Mouse (Mus musculus): ENCODE results near the gene Prdm11. TPM values are rescaled to one million over a fixed set of nuclear protein-coding genes. Genes with fewer than 3 reads are reported as not detected.

Prdm11 gene
- 10 to 100 TPM; 21.1 to 22.5 TPM for total RNA-seq (2021)
- long read RNA-seq, experiment 1, partial matches to known transcripts, result 2 of 5 reads
- long read RNA-seq, experiment 1, other reads (novel, unspliced or antisense), result 3 of 5 reads
- long read RNA-seq, experiment 2, partial matches to known transcripts, result 0 of 5 reads
- long read RNA-seq, experiment 2, other reads (novel, unspliced or antisense), result 4 of 5 reads

DNA sequence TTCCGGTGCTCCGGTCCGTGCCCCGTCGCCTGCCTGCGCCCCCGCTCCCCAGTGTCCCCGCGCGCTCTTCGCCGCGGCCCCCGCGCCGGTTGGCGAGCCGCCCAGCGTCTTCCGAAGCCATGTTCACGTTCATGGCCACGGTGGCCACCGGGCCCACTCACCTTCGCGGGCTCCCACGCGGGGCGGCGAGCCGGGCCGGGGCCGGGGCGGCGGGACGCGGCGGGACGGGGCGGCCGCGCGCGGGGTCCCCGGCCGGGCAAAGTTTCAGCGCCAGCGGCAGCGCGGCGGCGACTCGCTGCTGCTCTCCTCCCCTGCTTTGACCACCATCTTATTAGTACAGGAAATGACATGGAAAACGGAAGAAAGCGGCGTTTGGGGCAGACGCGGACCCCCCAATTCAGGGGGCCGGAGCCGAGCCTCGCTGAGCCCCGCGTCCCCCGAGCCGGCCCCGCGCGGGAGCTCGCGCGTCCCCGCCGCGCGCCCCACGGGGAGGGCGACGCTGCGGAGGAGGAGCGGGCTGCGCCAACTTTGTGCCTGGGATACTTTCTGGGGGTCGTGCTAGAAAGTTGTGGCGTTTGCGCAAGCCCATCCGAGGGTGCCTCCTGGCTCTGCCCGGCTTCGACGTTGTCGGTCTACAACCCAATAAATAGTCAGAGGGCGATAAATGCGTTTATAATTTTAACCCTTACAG lies at the start of gene Prdm11:
TSS of gene Prdm11 (minus strand) at position 350 of the 691 bp plus-strand sequence.
- DNase-seq (ENCODE audit: low spot score in 2 of 2), result no peak

DNA sequence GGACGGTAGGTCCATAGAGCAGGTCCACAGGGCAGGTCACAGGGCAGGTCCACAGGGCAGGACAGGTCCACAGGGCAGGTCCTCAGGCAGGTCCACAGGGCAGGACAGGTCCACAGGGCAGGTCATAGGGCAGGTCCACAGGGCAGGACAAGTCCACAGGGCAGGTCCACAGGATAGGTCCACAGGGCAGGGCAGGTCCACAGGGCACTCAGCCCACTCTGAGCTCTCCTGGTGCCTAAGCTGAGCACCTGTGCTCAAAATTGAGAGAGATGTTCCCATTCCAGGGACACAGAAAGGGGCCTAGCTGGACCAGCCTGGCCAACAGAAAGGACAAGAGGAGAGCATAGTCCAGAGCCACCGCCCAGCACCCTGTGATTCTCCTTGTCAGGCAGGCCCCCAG lies 46.4 kb upstream of the Prdm11 start:
- no peak for DNase-seq (ENCODE audit: low spot score in 2 of 2)

DNA sequence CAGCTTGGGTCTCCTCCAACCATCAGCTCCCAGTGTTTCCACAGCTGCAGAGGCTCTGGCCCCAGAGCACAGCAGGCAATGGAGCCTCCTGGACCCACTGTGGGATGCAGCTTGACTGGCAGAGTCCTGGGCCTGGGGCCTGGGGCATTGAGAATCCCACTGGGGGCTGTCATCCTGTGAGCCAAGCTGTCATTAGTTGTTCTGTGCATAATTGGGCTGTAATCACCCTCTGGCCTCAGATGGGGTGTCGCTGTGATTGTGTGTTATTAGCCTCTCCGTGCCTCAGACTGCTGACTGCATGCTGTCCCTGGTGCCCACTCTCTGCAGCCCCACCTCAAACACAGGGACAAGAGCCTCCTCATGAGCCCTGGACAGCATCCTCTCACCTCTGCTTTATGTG lies 45.7 kb upstream of the Prdm11 start:
- DNase-seq (ENCODE audit: low spot score in 2 of 2), result no peak

- DNase-seq (ENCODE audit: low spot score in 2 of 2), result no peak
Observed at GRCm38 (mm10) chr2:93089379-93090089, 43.6 kb upstream of the Prdm11 start.

- DNase-seq (ENCODE audit: low spot score in 2 of 2), result no peak
Observed at GRCm38 (mm10) chr2:93088006-93088405, 42.0 kb upstream of the Prdm11 start.

- DNase-seq (ENCODE audit: low spot score in 2 of 2), result peak; percentile 87 to 90
Observed at GRCm38 (mm10) chr2:93085291-93086027, 39.5 kb upstream of the Prdm11 start.

DNA sequence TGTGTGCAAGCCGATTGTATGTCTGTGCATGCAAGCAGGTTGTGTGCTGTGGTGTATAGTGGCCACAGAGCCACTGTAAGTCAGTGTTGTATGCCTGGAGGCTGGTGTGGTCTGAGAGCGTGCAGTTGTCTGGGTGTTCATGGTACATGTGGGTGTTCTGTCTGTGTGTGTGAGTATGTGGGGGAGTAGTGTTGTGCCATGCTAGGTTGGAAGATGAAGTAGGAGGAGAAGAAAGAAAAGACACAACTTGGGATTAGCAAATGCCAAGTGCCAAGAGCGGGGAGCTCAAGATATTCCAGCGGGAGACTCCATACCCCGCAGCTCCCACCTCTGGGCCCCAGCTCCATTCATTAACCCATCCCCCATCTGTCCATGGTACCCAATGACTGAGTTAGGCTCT lies 38.5 kb upstream of the Prdm11 start:
- DNase-seq (ENCODE audit: low spot score in 2 of 2), result peak; percentile 14 to 57

DNA sequence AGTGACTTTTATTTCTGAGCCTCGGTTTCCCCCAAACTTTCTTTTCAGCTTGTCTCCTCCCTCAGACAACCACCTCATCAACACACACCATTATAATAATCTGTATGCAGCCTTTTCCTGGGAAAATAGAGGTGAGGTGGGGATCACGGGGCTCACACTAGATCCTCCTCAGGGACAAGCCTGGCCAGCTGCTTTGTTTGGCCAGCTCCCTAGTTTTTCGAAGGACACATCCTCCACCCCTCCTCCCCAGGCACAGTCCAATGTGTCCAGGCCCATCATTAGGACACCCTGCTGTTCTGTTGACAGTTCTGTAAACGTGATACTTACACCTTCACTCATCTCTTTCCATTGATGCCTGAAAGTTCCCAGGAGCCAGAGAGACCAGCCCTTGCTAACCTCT lies 37.4 kb upstream of the Prdm11 start:
- DNase-seq (ENCODE audit: low spot score in 2 of 2), result no peak

DNA sequence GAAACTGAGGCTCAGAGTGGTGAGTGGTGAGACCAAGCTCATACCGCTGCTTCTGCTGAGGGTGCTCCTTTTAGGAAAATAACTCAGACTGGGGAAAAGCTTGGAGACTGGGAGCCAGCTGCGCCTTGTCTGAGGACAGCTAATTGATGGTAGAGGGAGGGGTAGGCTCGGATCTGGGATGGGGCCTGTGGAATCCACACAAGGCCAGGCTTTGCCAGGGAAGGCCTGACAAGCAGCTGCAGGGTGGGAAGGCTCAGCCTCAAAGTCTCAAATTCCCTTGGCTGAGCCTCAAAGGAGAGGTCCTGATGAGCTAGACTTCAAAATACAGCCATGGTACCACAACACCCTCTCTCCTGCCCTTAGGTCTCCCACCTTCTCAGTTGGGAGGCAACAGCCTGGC lies 36.9 kb upstream of the Prdm11 start:
- DNase-seq (ENCODE audit: low spot score in 2 of 2), result no peak

DNA sequence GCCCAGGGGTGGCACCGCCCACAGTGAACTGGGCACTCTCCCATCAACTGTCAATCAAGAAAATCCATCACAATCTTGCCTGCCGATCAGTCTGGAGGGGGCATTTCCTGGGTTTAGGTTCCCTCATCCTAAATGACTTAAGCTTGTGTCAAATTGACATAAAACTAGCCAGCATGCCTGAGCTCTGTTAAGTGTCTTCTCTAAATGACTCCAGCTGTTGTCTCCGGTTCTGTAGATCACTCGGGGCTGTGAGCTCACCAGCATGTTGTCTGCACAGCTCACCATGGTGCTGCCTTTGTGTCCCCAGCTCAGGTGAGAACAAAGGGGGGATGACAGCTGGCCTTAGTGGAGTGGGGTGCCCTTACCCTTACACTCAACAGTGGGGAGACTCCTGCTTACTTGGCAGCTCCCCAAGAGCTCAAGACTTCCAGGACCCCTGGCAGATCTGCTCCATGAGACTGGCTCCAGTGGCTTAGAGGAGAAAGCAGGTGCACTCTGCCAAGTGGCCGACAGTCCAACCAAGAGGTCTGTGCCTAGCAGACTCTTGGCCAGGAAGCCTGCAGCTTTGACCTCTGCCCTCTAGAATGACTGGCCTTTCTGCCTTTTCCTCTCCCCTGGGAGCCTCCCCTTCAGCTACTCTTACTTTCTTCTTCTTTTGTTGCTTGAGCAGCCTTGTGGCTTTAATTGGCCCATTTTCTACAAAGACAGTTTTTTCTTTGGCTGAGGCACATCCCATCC lies 35.1 kb upstream of the Prdm11 start:
- DNase-seq (ENCODE audit: low spot score in 2 of 2), result no peak

DNA sequence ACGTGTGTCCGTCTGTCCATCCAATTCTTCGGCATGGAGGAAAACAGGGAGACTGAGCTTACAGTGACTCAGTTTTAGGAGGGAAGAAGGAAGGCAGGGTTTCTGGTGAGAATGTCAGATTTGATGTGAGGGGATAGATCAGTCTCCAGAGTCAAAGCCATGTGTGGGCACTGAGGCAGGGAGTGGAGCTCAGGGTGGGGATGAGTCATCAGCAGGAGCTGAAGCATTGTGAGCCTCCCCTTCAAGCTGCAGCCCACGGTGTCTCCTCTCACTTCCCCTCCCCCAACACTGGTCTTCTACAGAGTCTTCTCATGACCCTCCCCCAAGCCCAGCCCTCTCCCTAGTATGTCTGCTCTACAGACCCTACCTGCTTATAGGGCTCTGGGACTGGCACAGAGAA lies 33.4 kb upstream of the Prdm11 start:
- DNase-seq (ENCODE audit: low spot score in 2 of 2), result peak; percentile 34 to 39

DNA sequence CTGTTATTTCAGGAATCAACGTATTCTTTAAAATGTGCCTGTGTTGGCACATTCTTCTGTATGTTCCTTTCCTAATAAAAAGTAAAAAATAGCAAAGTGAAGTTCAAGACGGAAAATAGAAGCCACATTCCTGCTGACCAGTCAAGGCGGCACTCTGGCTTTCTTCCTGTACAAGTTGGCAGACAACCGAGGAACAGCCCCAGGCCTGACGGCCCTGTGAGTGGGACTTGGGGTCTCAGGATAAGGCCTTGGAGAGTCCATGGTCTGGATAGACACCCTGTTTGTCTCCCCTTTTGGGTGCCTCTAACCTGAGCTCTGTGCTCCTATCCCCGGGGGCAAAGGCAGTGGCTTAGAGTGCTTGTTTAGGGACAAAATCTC lies 30.6 kb upstream of the Prdm11 start:
- DNase-seq (ENCODE audit: low spot score in 2 of 2), result no peak

DNA sequence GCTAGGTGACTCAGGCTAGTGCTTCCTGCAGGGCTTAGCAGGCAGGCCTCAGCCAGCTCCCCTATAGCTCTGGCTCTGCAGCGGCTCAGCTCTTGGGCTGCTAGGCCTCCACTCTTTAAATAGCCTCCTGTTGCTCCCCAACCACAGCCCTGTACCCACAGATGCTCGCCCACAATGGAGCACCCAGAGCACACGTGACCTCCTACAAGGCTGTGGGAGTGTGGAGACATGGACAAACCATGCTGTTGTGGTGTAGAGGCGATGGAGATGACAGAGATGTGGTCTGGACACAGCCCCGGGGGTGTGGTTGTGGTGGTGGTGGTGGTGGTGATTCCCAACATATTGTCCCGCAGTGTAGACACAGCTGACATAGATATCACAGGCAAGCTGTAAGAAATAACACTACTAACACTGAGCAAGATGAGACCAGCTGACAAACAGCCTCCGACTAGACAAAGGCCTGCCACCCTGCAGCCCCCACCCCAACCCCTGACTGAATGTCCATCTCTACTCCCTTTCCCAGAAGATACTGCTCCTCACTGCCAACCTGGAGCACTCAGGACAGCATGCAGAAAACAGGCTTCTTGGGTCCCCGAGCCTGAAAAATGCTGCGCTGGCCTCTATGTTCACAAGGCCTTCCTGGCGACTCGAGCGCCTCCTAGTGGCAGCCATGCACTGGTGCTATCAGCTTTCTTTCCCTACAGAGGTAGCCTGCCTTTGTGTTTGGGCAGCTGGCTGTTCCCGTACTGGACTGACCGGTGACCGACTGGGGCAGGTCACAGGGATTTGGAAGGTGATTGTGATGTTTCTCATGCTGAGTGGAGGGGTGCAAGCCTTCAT lies 30.0 kb upstream of the Prdm11 start:
- peak; percentile 68 for DNase-seq (ENCODE audit: low spot score in 2 of 2)

- peak; percentile 43 to 53 for DNase-seq (ENCODE audit: low spot score in 2 of 2)
Observed at GRCm38 (mm10) chr2:93071656-93072055, 25.7 kb upstream of the Prdm11 start.

DNA sequence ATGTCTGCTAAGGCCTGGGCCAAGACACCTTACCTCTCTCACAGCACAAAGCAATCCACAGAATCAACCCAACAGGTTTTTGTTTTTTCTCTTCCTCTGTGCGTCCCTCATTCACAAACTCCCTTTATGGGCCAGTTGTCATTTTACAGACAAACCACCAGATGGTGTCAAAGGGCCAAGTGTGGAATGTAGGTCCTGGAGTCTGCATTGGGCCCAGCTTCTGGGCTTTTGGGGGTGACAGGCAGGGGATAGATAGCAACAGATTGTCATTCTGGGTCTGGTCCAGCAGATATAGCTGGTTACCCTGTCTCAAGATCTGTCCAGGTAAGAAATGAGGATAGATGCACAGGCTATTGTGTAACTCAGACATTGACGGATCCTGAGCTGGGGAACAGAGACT lies 23.0 kb upstream of the Prdm11 start:
- DNase-seq (ENCODE audit: low spot score in 2 of 2), result peak in 1 of 2 experiments; percentile 19

DNA sequence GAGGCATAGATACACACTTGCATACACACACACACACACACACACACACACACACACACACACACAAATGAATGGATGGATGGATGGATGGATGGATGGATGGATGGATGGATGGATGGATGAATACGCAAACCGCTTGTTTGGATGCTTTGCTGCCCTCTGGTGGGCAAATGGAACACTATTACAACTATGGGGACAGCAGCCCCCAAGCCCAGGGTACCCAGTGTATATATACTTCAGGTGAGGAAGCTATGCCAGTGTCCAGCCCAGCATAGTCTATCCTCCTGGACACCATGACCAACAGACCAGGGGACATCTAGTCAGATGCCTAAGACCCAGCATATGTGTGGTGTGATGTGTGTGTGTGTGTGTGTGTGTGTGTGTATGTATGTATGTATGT lies 17.4 kb upstream of the Prdm11 start:
- peak; percentile 47 to 68 for DNase-seq (ENCODE audit: low spot score in 2 of 2)

- no peak for DNase-seq (ENCODE audit: low spot score in 2 of 2)
Observed at GRCm38 (mm10) chr2:93051873-93052272, 5.9 kb upstream of the Prdm11 start.

DNA sequence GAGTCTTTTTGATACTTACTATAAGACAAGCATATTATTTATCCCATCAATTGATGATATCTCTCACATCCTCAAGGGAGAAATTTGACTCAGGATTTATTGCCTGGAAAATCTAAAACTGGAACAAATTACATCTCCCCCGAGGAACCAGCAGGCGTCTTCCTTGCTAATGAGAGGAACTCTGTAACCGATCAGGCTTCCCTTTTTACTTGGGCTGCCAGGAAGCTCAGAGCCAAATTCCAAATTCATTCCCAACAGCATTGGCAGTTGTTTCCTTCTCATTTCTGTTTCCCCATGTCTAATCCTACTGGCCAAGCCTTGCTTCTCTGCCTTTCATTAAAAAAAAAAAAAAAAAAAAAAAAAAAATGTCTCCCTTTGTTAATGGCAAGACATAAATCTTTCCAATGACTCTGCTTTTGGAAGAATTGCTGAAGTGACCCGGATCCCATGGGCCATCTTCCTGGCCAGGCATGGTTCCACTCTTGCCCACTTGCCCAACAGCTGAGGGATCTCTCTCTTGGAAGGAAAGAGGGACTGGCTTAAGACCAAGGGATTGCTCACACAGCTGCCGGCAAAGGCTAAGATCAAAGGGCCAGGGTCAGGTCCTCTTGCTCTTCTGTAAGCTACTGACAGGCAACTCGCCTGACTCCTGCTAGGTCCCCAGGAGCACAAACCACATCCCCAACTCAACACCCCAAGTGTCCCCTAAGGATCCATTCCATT lies 2.8 kb upstream of the Prdm11 start:
- no peak for DNase-seq (ENCODE audit: low spot score in 2 of 2)

DNA sequence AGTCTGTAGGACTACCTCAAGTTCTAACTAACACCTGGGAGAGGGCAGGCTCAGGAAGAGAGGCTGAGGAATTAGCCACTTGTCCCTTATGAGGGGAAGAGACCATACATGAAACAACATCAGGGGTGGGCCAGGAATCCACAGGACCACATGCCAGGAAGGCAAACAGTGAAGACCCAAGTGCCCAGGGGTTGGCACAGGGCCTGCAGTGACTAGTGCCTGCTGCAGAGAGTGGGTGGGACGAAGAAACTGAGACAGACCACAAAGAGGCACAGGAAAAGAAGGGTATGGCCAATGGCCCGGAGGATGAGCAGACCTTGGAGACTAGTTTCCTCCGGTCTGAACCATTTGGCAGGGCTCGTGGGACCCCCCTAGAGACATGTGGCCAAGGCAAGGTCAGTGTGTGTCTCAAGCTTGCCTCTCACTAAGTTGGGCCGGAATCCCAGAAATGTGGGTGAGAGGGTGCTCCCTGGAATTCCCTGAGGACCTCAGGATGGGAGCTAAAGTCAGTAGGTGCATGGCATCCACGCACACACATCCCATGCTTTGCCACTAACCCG lies 1.6 kb upstream of the Prdm11 start:
- no peak for DNase-seq (ENCODE audit: low spot score in 2 of 2)

All from left cerebral cortex, adult 18-20 months (tissue).